Mouse (Mus musculus): ENCODE data around the gene Gm17660. TPM values are rescaled to one million over a fixed set of nuclear protein-coding genes. Genes with fewer than 3 reads are reported as not detected.
"Not testable (repeated sequence)": the region's sequence is repeated elsewhere in the genome, so short reads cannot be mapped to it uniquely, and the experiment has no call there.

Gm17660 gene
- polyA plus RNA-seq, 1 experiment from 2014 or later, result not detected

DNA sequence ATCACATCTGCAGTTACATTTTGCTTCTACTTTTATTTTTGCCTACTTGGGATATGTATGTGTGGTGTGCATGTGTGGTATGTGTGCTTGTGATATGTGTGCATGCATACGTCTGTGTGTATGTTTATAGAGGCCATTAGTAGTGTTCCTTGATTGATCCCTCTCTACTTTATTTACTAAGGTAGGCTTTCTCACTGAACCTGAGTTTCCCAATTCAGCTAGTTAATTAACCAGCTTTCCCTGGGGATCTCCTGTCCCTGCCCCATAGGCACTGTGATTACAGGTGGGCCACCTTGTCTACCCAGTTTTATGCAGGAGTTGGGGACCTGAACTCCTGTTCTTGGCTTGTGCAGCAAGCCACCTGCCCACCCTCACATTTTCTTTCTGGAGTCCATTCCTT is 40.7 kb downstream of the Gm17660 start:
- H3K27ac ChIP-seq, result no peak overlapping the region
- DNase-seq (ENCODE audit: low spot score) (no peak), ATAC-seq (replicated peaks; ENCODE audit: low FRiP score, low read depth) (no peak)
- H3K36me3 ChIP-seq (ENCODE audit: insufficient read depth, low read length), result no peaks in the 10 kb centered on the region
- no peak overlapping the region for H3K4me2 ChIP-seq (ENCODE audit: low read length)
- no peaks in the 10 kb centered on the region for H3K4me1 ChIP-seq (replicated peaks; ENCODE audit: insufficient read depth, low read length)
- TF ChIP-seq CTCF (IDR thresholded peaks at IDR 0.05; ENCODE audit: low read depth), result no peak
- no peaks in the 10 kb centered on the region for H3K9me3 ChIP-seq (replicated peaks; ENCODE audit: low read length)
- no peak overlapping the region for H3K4me3 ChIP-seq (replicated peaks; ENCODE audit: low read depth, low read length)
- 96% methylated on average over 1 of the region's 1 CpGs for WGBS
- H3K9ac ChIP-seq (ENCODE audit: low read depth, low read length), result no peak overlapping the region
- no peaks in the 10 kb centered on the region for H3K27me3 ChIP-seq (ENCODE audit: insufficient read depth, low read length)

DNA sequence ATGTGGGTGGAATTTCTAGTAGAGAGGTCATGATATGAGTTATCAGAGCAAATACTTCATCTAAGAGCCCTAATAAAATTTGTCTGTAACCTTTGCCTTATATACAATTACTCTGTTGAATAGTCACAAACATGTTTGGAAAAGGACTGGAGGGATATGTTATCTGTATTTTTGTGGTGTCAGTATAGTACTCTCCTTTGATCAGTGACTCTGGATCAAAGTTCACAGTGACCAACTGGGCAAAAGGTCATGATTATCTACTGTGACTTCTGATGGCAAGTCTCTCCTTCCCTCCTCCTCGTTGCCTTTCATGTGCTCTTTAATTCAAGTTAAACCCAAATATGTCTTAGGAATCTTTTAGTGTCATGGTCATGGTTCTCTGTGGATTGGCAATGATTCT is 41.6 kb downstream of the Gm17660 start:
- Histone ChIP-seq H3K4me3 (replicated peaks; ENCODE audit: low read depth, low read length) (no peak overlapping the region), H3K9ac (ENCODE audit: low read depth, low read length) (no peak overlapping the region), H3K4me1 (replicated peaks; ENCODE audit: insufficient read depth, low read length) (no peaks in the 10 kb centered on the region), H3K27ac (no peak overlapping the region), H3K27me3 (ENCODE audit: insufficient read depth, low read length) (no peaks in the 10 kb centered on the region), H3K4me2 (ENCODE audit: low read length) (no peak overlapping the region), H3K9me3 (replicated peaks; ENCODE audit: low read length) (no peaks in the 10 kb centered on the region), H3K36me3 (ENCODE audit: insufficient read depth, low read length) (no peaks in the 10 kb centered on the region)
- ATAC-seq (replicated peaks; ENCODE audit: low FRiP score, low read depth) (no peak), DNase-seq (ENCODE audit: low spot score) (no peak)
- 41% methylated on average over 1 of the region's 1 CpGs for WGBS
- no peak for TF ChIP-seq CTCF (IDR thresholded peaks at IDR 0.05; ENCODE audit: low read depth)

- Histone ChIP-seq H3K4me1 (replicated peaks; ENCODE audit: insufficient read depth, low read length) (no peaks in the 10 kb centered on the region), H3K36me3 (ENCODE audit: insufficient read depth, low read length) (no peaks in the 10 kb centered on the region), H3K27ac (no peak overlapping the region), H3K9ac (ENCODE audit: low read depth, low read length) (no peak overlapping the region), H3K9me3 (replicated peaks; ENCODE audit: low read length) (no peaks in the 10 kb centered on the region), H3K4me2 (ENCODE audit: low read length) (no peak overlapping the region), H3K27me3 (ENCODE audit: insufficient read depth, low read length) (no peaks in the 10 kb centered on the region), H3K4me3 (replicated peaks; ENCODE audit: low read depth, low read length) (no peak overlapping the region)
- DNase-seq (ENCODE audit: low spot score) (no peak), ATAC-seq (replicated peaks; ENCODE audit: low FRiP score, low read depth) (no peak)
- no peak for TF ChIP-seq CTCF (IDR thresholded peaks at IDR 0.05; ENCODE audit: low read depth)
Observed at GRCm38 (mm10) chr5:104035066-104035465, 42.3 kb downstream of the Gm17660 start.

- Histone ChIP-seq H3K9me3 (replicated peaks; ENCODE audit: low read length) (no peaks in the 10 kb centered on the region), H3K4me2 (ENCODE audit: low read length) (no peak overlapping the region), H3K4me3 (replicated peaks; ENCODE audit: low read depth, low read length) (no peak overlapping the region), H3K9ac (ENCODE audit: low read depth, low read length) (no peak overlapping the region), H3K27ac (no peak overlapping the region), H3K27me3 (ENCODE audit: insufficient read depth, low read length) (no peaks in the 10 kb centered on the region), H3K36me3 (ENCODE audit: insufficient read depth, low read length) (no peaks in the 10 kb centered on the region), H3K4me1 (replicated peaks; ENCODE audit: insufficient read depth, low read length) (no peaks in the 10 kb centered on the region)
- ATAC-seq (replicated peaks; ENCODE audit: low FRiP score, low read depth), result no peak
- DNase-seq (ENCODE audit: low spot score), result no peak
- WGBS, result 79% methylated on average over 2 of the region's 2 CpGs
- no peak for TF ChIP-seq CTCF (IDR thresholded peaks at IDR 0.05; ENCODE audit: low read depth)
Observed at GRCm38 (mm10) chr5:104032434-104033097, 44.8 kb downstream of the Gm17660 start.

- Histone ChIP-seq H3K27me3 (ENCODE audit: insufficient read depth, low read length) (no peaks in the 10 kb centered on the region), H3K4me3 (replicated peaks; ENCODE audit: low read depth, low read length) (no peak overlapping the region), H3K9ac (ENCODE audit: low read depth, low read length) (no peak overlapping the region), H3K9me3 (replicated peaks; ENCODE audit: low read length) (no peaks in the 10 kb centered on the region), H3K4me2 (ENCODE audit: low read length) (no peak overlapping the region), H3K36me3 (ENCODE audit: insufficient read depth, low read length) (no peaks in the 10 kb centered on the region), H3K4me1 (replicated peaks; ENCODE audit: insufficient read depth, low read length) (peaks cover 6% of the 10 kb centered on the region; the same call in 1 of the 2 replicates), H3K27ac (no peak overlapping the region)
- TF ChIP-seq CTCF (IDR thresholded peaks at IDR 0.05; ENCODE audit: low read depth), result no peak
- 51% methylated on average over 17 of the region's 17 CpGs for WGBS
- ATAC-seq (replicated peaks; ENCODE audit: low FRiP score, low read depth) (no peak), DNase-seq (ENCODE audit: low spot score) (no peak)
Observed at GRCm38 (mm10) chr5:104025245-104025854, 52.1 kb downstream of the Gm17660 start.

- no peak for TF ChIP-seq CTCF (IDR thresholded peaks at IDR 0.05; ENCODE audit: low read depth)
- H3K4me3 ChIP-seq (replicated peaks; ENCODE audit: low read depth, low read length), result no peak overlapping the region
- H3K4me1 ChIP-seq (replicated peaks; ENCODE audit: insufficient read depth, low read length), result peaks cover 6% of the 10 kb centered on the region; the same call in 1 of the 2 replicates
- no peak for DNase-seq (ENCODE audit: low spot score)
- no peaks in the 10 kb centered on the region for H3K9me3 ChIP-seq (replicated peaks; ENCODE audit: low read length)
- H3K9ac ChIP-seq (ENCODE audit: low read depth, low read length), result no peak overlapping the region
- no peaks in the 10 kb centered on the region for H3K27me3 ChIP-seq (ENCODE audit: insufficient read depth, low read length)
- no peaks in the 10 kb centered on the region for H3K36me3 ChIP-seq (ENCODE audit: insufficient read depth, low read length)
- ATAC-seq (replicated peaks; ENCODE audit: low FRiP score, low read depth), result no peak
- no peak overlapping the region for H3K4me2 ChIP-seq (ENCODE audit: low read length)
- 64% methylated on average over 11 of the region's 11 CpGs for WGBS
- H3K27ac ChIP-seq, result no peak overlapping the region
Observed at GRCm38 (mm10) chr5:104024762-104025161, 52.6 kb downstream of the Gm17660 start.

GRCm38 (mm10) chr5:104024193-104024592 is 53.2 kb downstream of the Gm17660 start:
- not testable (repeated sequence) for DNase-seq (ENCODE audit: low spot score); H3K27me3 ChIP-seq (ENCODE audit: insufficient read depth, low read length); H3K36me3 ChIP-seq (ENCODE audit: insufficient read depth, low read length); H3K9ac ChIP-seq (ENCODE audit: low read depth, low read length); H3K4me1 ChIP-seq (replicated peaks; ENCODE audit: insufficient read depth, low read length); H3K4me3 ChIP-seq (replicated peaks; ENCODE audit: low read depth, low read length); ATAC-seq (replicated peaks; ENCODE audit: low FRiP score, low read depth); H3K27ac ChIP-seq; H3K9me3 ChIP-seq (replicated peaks; ENCODE audit: low read length); H3K4me2 ChIP-seq (ENCODE audit: low read length)
- 68% methylated on average over 5 of the region's 5 CpGs for WGBS
